Mouse (Mus musculus): Measurements from ENCODE around the gene Zfp981.

- TF ChIP-seq POLR2A (IDR thresholded peaks at IDR 0.05; ENCODE audit: low read depth, low read length) (no peak), CTCF (conservative IDR thresholded peaks at IDR 0.05; ENCODE audit: insufficient read depth, insufficient read length, low read depth, low read length) (no peak)
Measured at GRCm38 (mm10) chr4:146457126-146457525, 44.7 kb upstream of the Zfp981 start.
